Mouse (Mus musculus): ENCODE measurements around the gene Gm37240.

Gm37240 gene

GRCm38 (mm10) chr3:84740050-84740596 lies 1147.2 kb downstream of the Gm37240 start:
- DNase-seq = no peak

- no peak for DNase-seq
Measured at GRCm38 (mm10) chr3:84737137-84737536, 1150.2 kb downstream of the Gm37240 start.

- no peak for DNase-seq
Measured at GRCm38 (mm10) chr3:84735716-84736115, 1151.6 kb downstream of the Gm37240 start.

GRCm38 (mm10) chr3:84732516-84732915 lies 1154.8 kb downstream of the Gm37240 start:
- DNase-seq = peak in 1 of 2 experiments; percentile 13

GRCm38 (mm10) chr3:84732016-84732502 lies 1155.3 kb downstream of the Gm37240 start:
- peak; percentile 29 to 41 for DNase-seq

GRCm38 (mm10) chr3:84731403-84732015 lies 1155.8 kb downstream of the Gm37240 start:
- no peak for DNase-seq

GRCm38 (mm10) chr3:84731003-84731402 lies 1156.3 kb downstream of the Gm37240 start:
- no peak for DNase-seq

GRCm38 (mm10) chr3:84729806-84730205 lies 1157.5 kb downstream of the Gm37240 start:
- DNase-seq = no peak

- DNase-seq = no peak
Measured at GRCm38 (mm10) chr3:84723996-84724395, 1163.3 kb downstream of the Gm37240 start.

- DNase-seq = no peak
Measured at GRCm38 (mm10) chr3:84722680-84723079, 1164.6 kb downstream of the Gm37240 start.

GRCm38 (mm10) chr3:84715073-84715768 lies 1172.1 kb downstream of the Gm37240 start:
- DNase-seq = no peak

- DNase-seq = no peak
Measured at GRCm38 (mm10) chr3:84712941-84713340, 1174.4 kb downstream of the Gm37240 start.

GRCm38 (mm10) chr3:84710723-84711122 lies 1176.6 kb downstream of the Gm37240 start:
- DNase-seq = no peak

GRCm38 (mm10) chr3:84709967-84710366 lies 1177.4 kb downstream of the Gm37240 start:
- no peak for DNase-seq

GRCm38 (mm10) chr3:84709100-84709499 lies 1178.2 kb downstream of the Gm37240 start:
- no peak for DNase-seq

- no peak for DNase-seq
Measured at GRCm38 (mm10) chr3:84708469-84708868, 1178.8 kb downstream of the Gm37240 start.

GRCm38 (mm10) chr3:84705224-84705623 lies 1182.1 kb downstream of the Gm37240 start:
- DNase-seq = no peak

- DNase-seq = no peak
Measured at GRCm38 (mm10) chr3:84703083-84703810, 1184.1 kb downstream of the Gm37240 start.

- DNase-seq = no peak
Measured at GRCm38 (mm10) chr3:84701964-84702363, 1185.4 kb downstream of the Gm37240 start.

- no peak for DNase-seq
Measured at GRCm38 (mm10) chr3:84701509-84701908, 1185.8 kb downstream of the Gm37240 start.

GRCm38 (mm10) chr3:84696428-84696917 lies 1190.8 kb downstream of the Gm37240 start:
- DNase-seq = peak in 1 of 2 experiments; percentile 13

- DNase-seq = no peak
Measured at GRCm38 (mm10) chr3:84695867-84696361, 1191.4 kb downstream of the Gm37240 start.

GRCm38 (mm10) chr3:84695418-84695817 lies 1191.9 kb downstream of the Gm37240 start:
- DNase-seq = no peak
